Mouse (Mus musculus): ENCODE data around the gene Gm11096. TPM values are rescaled to one million over a fixed set of nuclear protein-coding genes. Genes with fewer than 3 reads are reported as not detected.

Gene Gm11096
- polyA plus RNA-seq, 1 experiment: not detected

DNA sequence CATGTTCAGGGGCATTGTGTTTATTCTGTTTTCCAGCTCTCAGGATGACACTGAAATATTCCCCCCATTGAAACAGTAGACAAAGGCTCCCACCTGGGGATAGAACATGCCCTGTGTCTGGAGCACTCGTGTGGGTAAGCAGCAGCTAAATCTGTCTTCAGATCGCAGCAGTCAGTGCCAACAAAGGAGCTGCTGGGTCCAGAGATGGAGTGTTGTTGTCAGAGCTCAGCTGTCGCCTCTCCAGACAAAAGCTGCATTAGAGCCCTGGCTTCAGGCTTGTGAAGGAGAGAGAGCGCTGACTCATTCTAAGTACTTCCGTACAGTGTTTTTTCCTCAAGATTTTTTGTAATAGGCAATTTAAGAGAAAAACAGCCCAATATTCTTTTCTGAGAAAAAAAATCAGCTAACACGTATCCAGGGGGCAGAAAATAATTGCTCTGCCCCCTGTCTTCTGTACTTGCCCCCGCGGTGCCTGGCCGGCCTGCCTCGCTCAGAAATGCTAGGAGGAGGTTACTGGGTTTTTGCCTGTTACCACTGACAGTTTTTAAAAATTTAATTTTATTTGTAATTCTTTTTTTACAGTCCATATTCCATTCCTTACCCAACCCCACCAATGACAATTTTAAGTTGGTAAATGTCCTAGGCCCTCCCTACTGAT, 21.6 kb upstream of the Gm11096 start:
- TF ChIP-seq CTCF (IDR thresholded peaks at IDR 0.05; ENCODE audit: borderline replicate concordance, insufficient read depth, low read length) (no peak), POLR2A (IDR thresholded peaks at IDR 0.05; ENCODE audit: low read depth, low read length) (no peak)
- no peak overlapping the region for H3K27ac ChIP-seq (ENCODE audit: insufficient read depth, low read length)

DNA sequence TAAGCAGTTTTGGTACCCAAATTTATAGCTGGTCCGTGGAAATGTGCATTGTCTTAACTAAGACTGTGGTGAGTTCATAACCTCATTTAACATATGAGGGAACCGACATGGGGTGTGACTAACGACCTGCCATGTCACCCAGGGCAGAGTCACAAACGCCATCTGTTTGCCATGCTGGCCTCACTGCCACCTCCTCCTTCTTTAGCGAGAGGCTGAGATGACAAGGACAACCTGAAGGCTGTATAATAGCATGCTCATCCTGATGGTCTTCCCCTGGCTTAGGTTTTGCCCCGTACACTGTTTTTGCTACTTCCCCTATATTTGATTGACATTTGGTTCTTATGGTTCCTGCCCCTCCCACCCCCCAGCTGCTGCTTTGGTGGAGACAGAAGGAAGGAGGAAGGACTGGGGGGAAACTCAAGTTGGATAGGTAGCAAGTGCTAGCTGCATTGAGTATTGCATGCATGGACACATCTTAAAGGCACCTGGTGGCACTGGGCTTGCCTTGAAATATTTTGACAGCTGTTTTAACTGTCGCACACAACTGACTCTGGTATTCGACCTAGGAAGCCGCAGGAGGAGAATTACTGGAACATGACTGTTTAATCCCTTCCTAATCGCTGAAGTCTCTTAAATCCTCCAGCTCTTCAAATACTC, 17.2 kb upstream of the Gm11096 start:
- no peaks in the 10 kb centered on the region for H3K4me1 ChIP-seq (ENCODE audit: control insufficient read depth, insufficient read depth, low read length)
- H3K4me3 ChIP-seq (ENCODE audit: insufficient read depth, low read length): no peak overlapping the region
- no peak overlapping the region for H3K27ac ChIP-seq (ENCODE audit: insufficient read depth, low read length)
- TF ChIP-seq CTCF (IDR thresholded peaks at IDR 0.05; ENCODE audit: borderline replicate concordance, insufficient read depth, low read length) (no peak), POLR2A (IDR thresholded peaks at IDR 0.05; ENCODE audit: low read depth, low read length) (no peak)

More for the DNA sequence above, 21.6 kb upstream of the Gm11096 start:
- Histone ChIP-seq H3K4me3 (ENCODE audit: insufficient read depth, low read length) (no peak overlapping the region), H3K4me1 (ENCODE audit: control insufficient read depth, insufficient read depth, low read length) (no peaks in the 10 kb centered on the region)

DNA sequence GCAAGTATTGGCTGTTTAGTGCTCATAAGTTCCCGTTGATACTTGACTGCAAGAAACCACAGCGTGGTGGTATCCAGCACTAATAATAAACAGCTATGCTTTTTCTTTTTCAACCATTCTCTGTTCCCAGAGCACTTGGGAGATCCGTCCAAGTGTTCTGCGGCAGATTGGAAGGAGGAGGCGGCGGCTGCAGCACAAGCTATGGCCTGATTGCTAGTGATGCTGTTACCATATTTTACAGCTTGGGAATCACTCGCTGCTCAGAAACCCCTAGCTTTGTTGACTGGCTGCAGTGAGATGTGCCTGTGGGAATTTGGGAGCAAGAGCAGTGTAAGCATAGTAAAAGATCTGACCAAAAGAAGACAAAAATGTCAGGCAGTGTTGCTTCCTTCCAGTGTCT, 14.3 kb upstream of the Gm11096 start:
- Histone ChIP-seq H3K4me1 (ENCODE audit: control insufficient read depth, insufficient read depth, low read length) (no peaks in the 10 kb centered on the region), H3K27ac (ENCODE audit: insufficient read depth, low read length) (no peak overlapping the region), H3K4me3 (ENCODE audit: insufficient read depth, low read length) (no peak overlapping the region)
- no peak for TF ChIP-seq POLR2A (IDR thresholded peaks at IDR 0.05; ENCODE audit: low read depth, low read length)
- no peak for TF ChIP-seq CTCF (IDR thresholded peaks at IDR 0.05; ENCODE audit: borderline replicate concordance, insufficient read depth, low read length)

GRCm38 (mm10) chr17:81432733-81433132, 8.8 kb upstream of the Gm11096 start:
- TF ChIP-seq CTCF (IDR thresholded peaks at IDR 0.05; ENCODE audit: borderline replicate concordance, insufficient read depth, low read length) (no peak), POLR2A (IDR thresholded peaks at IDR 0.05; ENCODE audit: low read depth, low read length) (no peak)
- no peaks in the 10 kb centered on the region for H3K4me1 ChIP-seq (ENCODE audit: control insufficient read depth, insufficient read depth, low read length)

GRCm38 (mm10) chr17:81433148-81433547, 8.4 kb upstream of the Gm11096 start:
- Histone ChIP-seq H3K4me3 (ENCODE audit: insufficient read depth, low read length) (no peak overlapping the region), H3K27ac (ENCODE audit: insufficient read depth, low read length) (no peak overlapping the region), H3K4me1 (ENCODE audit: control insufficient read depth, insufficient read depth, low read length) (no peaks in the 10 kb centered on the region)
- TF ChIP-seq CTCF (IDR thresholded peaks at IDR 0.05; ENCODE audit: borderline replicate concordance, insufficient read depth, low read length): no peak
- TF ChIP-seq POLR2A (IDR thresholded peaks at IDR 0.05; ENCODE audit: low read depth, low read length): no peak

More at GRCm38 (mm10) chr17:81432733-81433132, 8.8 kb upstream of the Gm11096 start:
- H3K4me3 ChIP-seq (ENCODE audit: insufficient read depth, low read length): no peak overlapping the region
- no peak overlapping the region for H3K27ac ChIP-seq (ENCODE audit: insufficient read depth, low read length)

- no peak overlapping the region for H3K27ac ChIP-seq (ENCODE audit: insufficient read depth, low read length)
Measured at GRCm38 (mm10) chr17:81455269-81455668, 13.7 kb downstream of the Gm11096 start.

DNA sequence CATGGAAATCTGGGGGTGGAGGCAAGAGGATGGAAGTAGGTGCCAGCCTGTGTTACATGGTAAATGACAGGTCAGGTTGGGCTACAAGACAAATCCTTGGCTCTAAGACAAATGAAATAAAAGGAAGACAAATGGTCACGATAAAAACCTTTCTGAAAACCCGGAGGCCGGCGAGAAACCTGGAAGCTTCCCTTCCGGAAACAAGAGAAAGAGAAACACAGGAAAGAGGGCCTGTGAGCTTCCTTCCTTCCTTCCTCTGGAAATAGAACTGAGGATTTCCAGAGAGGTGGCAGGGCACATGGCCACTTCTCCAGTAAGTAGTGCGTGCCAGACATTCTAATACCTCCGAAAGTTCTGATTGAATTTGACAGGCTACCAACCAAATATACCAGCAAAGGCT, 14.4 kb downstream of the Gm11096 start:
- no peak overlapping the region for H3K4me3 ChIP-seq (ENCODE audit: insufficient read depth, low read length)
- no peak overlapping the region for H3K27ac ChIP-seq (ENCODE audit: insufficient read depth, low read length)
- TF ChIP-seq POLR2A (IDR thresholded peaks at IDR 0.05; ENCODE audit: low read depth, low read length): no peak
- no peak for TF ChIP-seq CTCF (IDR thresholded peaks at IDR 0.05; ENCODE audit: borderline replicate concordance, insufficient read depth, low read length)
- no peaks in the 10 kb centered on the region for H3K4me1 ChIP-seq (ENCODE audit: control insufficient read depth, insufficient read depth, low read length)

More at GRCm38 (mm10) chr17:81455269-81455668, 13.7 kb downstream of the Gm11096 start:
- TF ChIP-seq CTCF (IDR thresholded peaks at IDR 0.05; ENCODE audit: borderline replicate concordance, insufficient read depth, low read length) (no peak), POLR2A (IDR thresholded peaks at IDR 0.05; ENCODE audit: low read depth, low read length) (no peak)
- Histone ChIP-seq H3K4me1 (ENCODE audit: control insufficient read depth, insufficient read depth, low read length) (no peaks in the 10 kb centered on the region), H3K4me3 (ENCODE audit: insufficient read depth, low read length) (no peak overlapping the region)

DNA sequence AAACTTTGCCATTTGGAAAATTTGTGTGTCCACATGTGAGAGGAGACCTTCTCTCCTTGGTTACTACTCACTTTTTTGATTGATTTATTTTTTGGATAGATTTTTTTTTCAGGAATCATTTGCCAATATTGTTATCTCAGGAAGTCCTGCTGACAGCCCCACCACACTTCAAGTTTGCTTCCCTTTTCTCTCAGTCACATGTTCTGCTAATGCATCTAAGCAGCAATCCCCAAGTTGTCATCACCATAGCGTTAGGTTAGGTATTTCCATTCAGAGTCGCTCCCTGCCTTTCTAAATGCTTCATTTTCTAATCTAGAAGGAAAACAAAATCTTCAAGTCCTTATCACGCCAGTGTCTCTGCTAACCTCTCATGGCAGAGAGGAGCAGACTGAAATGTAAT, 17.8 kb downstream of the Gm11096 start:
- Histone ChIP-seq H3K4me3 (ENCODE audit: insufficient read depth, low read length) (no peak overlapping the region), H3K4me1 (ENCODE audit: control insufficient read depth, insufficient read depth, low read length) (no peaks in the 10 kb centered on the region), H3K27ac (ENCODE audit: insufficient read depth, low read length) (no peak overlapping the region)
- TF ChIP-seq CTCF (IDR thresholded peaks at IDR 0.05; ENCODE audit: borderline replicate concordance, insufficient read depth, low read length) (no peak), POLR2A (IDR thresholded peaks at IDR 0.05; ENCODE audit: low read depth, low read length) (no peak)

- Histone ChIP-seq H3K27ac (ENCODE audit: insufficient read depth, low read length) (no peak overlapping the region), H3K4me3 (ENCODE audit: insufficient read depth, low read length) (no peak overlapping the region), H3K4me1 (ENCODE audit: control insufficient read depth, insufficient read depth, low read length) (no peaks in the 10 kb centered on the region)
- TF ChIP-seq CTCF (IDR thresholded peaks at IDR 0.05; ENCODE audit: borderline replicate concordance, insufficient read depth, low read length) (no peak), POLR2A (IDR thresholded peaks at IDR 0.05; ENCODE audit: low read depth, low read length) (no peak)
Measured at GRCm38 (mm10) chr17:81468941-81469340, 27.4 kb downstream of the Gm11096 start.

- Histone ChIP-seq H3K4me3 (ENCODE audit: insufficient read depth, low read length) (no peak overlapping the region), H3K4me1 (ENCODE audit: control insufficient read depth, insufficient read depth, low read length) (no peaks in the 10 kb centered on the region), H3K27ac (ENCODE audit: insufficient read depth, low read length) (no peak overlapping the region)
- TF ChIP-seq POLR2A (IDR thresholded peaks at IDR 0.05; ENCODE audit: low read depth, low read length) (no peak), CTCF (IDR thresholded peaks at IDR 0.05; ENCODE audit: borderline replicate concordance, insufficient read depth, low read length) (no peak)
Measured at GRCm38 (mm10) chr17:81473363-81473762, 31.8 kb downstream of the Gm11096 start.
